Mouse (Mus musculus): ENCODE data around the gene Atp11a. TPM values are rescaled to one million over a fixed set of nuclear protein-coding genes. Genes with fewer than 3 reads are reported as not detected.

The Atp11a gene
- 10.4 and 11.2 TPM in 2 replicates for polyA plus RNA-seq (2015; fragmentation: Nextera tagmentation; extraction: Ambion mirVana)

GRCm38 (mm10) chr8:12756391-12757157 lies at the start of gene Atp11a:
Gene Atp11a, plus strand, starts transcription at chr8:12757014.
- Histone ChIP-seq H3K4me1 (peaks cover 56% of the 10 kb centered on the region), H3K27ac (replicated peaks) (peak within 1 kb of the TSS; percentile 82), H3K4me3 (peak within 1 kb of the TSS; percentile 93), H3K9ac (peak within 1 kb of the TSS; percentile 95), H3K9me3 (no peaks in the 10 kb centered on the region), H3K36me3 (no peaks in the 10 kb centered on the region; the same call in 1 of the 2 replicates), H3K27me3 (replicated peaks) (no peaks in the 10 kb centered on the region), H3K4me2 (peak within 1 kb of the TSS; percentile 91)
- 4% methylated on average over 11 of the region's 62 CpGs for WGBS
- ATAC-seq (ENCODE audit: extremely low read depth, insufficient number of reproducible peaks, low FRiP score, low TSS enrichment): peak; percentile 59

DNA sequence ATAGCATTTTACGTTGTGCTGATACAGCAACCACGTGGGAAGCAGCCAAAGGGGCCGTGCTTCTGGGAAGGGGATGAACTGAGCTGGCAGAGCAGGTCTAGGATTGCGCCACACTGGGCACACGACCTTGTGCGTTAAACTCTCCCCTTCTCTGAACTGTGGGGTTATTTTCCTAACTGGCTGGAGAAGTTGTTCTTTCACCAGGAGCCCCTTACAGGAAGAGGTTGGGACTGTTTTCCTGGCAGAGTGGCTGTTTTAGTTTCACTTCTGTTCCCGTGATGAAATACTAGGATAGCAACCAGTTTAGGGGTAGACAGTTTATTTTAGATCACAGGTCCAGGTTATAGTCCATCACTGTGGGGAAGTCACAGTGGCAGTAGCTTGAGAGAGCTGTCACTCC lies 45.2 kb upstream of the Atp11a start:
- H3K9ac ChIP-seq: no peak overlapping the region
- no peak overlapping the region for H3K4me3 ChIP-seq
- H3K4me2 ChIP-seq: no peak overlapping the region
- H3K27ac ChIP-seq (replicated peaks): no peak overlapping the region
- WGBS: 68% methylated on average over 7 of the region's 7 CpGs
- ATAC-seq (ENCODE audit: extremely low read depth, insufficient number of reproducible peaks, low FRiP score, low TSS enrichment): no peak
- H3K9me3 ChIP-seq: no peaks in the 10 kb centered on the region
- no peaks in the 10 kb centered on the region for H3K36me3 ChIP-seq
- H3K4me1 ChIP-seq: peaks cover 7% of the 10 kb centered on the region
- no peaks in the 10 kb centered on the region for H3K27me3 ChIP-seq (replicated peaks)

GRCm38 (mm10) chr8:12715861-12716585 lies 40.8 kb upstream of the Atp11a start:
- no peak overlapping the region for H3K27ac ChIP-seq (replicated peaks)
- no peak for ATAC-seq (ENCODE audit: extremely low read depth, insufficient number of reproducible peaks, low FRiP score, low TSS enrichment)
- H3K4me2 ChIP-seq: no peak overlapping the region
- H3K36me3 ChIP-seq: no peaks in the 10 kb centered on the region
- no peak overlapping the region for H3K9ac ChIP-seq
- H3K4me3 ChIP-seq: no peak overlapping the region
- H3K27me3 ChIP-seq (replicated peaks): no peaks in the 10 kb centered on the region
- WGBS: 74% methylated on average over 18 of the region's 18 CpGs
- H3K9me3 ChIP-seq: no peaks in the 10 kb centered on the region
- H3K4me1 ChIP-seq: no peaks in the 10 kb centered on the region

DNA sequence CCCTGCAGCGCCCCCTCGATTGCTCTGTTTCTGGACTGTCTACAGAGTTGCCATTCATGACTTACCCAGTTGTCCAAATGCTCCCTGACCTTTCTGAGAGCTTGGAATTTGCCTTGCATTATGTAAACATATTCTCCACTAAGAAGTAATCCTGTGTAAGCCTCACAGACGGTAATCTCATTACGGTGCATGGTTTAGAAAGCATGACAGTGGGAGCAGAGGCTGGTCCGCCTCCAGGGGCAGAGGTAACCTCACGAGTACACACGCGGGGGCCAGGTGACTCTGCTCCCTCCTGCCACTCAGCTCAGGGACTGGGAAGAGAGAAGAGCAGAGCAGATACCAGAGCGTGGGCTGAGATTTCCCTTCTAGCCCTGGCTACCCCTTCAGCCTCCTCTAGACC lies 37.7 kb upstream of the Atp11a start:
- no peak overlapping the region for H3K4me2 ChIP-seq

DNA sequence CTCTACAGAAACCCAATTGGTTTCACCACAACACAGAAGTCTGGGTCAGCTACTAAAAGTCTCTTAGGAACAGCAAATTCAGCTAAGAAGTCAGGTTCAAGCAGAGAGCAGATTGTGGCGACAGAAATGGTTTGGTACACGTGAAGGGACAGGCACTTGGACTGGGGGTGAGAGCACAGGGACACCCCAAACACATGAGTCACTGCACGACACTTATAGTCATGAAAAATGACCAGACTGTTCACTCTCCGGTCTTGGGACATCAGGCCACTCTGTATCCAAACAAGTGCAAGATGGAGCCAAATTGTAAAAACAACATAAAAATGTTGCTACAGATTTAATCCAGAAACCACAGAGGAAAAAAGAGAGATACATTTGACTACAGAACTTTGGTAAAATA lies 28.2 kb upstream of the Atp11a start:
- WGBS: 71% methylated on average over 4 of the region's 4 CpGs
- Histone ChIP-seq H3K4me3 (no peak overlapping the region), H3K9me3 (no peaks in the 10 kb centered on the region), H3K9ac (no peak overlapping the region), H3K27me3 (replicated peaks) (no peaks in the 10 kb centered on the region), H3K36me3 (no peaks in the 10 kb centered on the region), H3K27ac (replicated peaks) (no peak overlapping the region), H3K4me1 (no peaks in the 10 kb centered on the region), H3K4me2 (no peak overlapping the region)
- no peak for ATAC-seq (ENCODE audit: extremely low read depth, insufficient number of reproducible peaks, low FRiP score, low TSS enrichment)

More for the DNA sequence above, 37.7 kb upstream of the Atp11a start:
- H3K9me3 ChIP-seq: no peaks in the 10 kb centered on the region
- WGBS: 63% methylated on average over 9 of the region's 9 CpGs
- H3K27ac ChIP-seq (replicated peaks): no peak overlapping the region
- no peaks in the 10 kb centered on the region for H3K4me1 ChIP-seq
- no peaks in the 10 kb centered on the region for H3K27me3 ChIP-seq (replicated peaks)
- H3K9ac ChIP-seq: no peak overlapping the region
- no peaks in the 10 kb centered on the region for H3K36me3 ChIP-seq
- ATAC-seq (ENCODE audit: extremely low read depth, insufficient number of reproducible peaks, low FRiP score, low TSS enrichment): no peak
- no peak overlapping the region for H3K4me3 ChIP-seq

DNA sequence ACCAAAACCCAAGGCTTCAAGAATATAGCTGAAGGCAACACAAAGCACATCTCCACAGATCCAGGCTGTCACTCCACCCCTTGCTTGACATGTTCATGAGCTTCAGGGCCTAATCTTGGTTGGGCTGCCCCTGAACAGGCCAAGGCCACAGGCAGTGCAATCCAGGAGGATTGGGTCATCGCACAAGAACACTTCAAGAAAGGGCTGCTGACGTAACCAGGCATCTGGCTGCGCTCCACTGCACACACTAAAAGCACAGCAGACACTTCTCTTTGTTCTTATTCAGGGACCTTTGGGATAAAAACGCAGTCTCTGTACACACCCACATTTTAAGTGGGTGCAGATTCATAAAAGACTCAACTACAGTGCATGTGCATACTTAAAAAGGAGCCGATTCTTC lies 26.0 kb upstream of the Atp11a start:
- no peak for ATAC-seq (ENCODE audit: extremely low read depth, insufficient number of reproducible peaks, low FRiP score, low TSS enrichment)

GRCm38 (mm10) chr8:12732431-12732830 lies 24.4 kb upstream of the Atp11a start:
- H3K9me3 ChIP-seq: no peaks in the 10 kb centered on the region
- no peak overlapping the region for H3K4me2 ChIP-seq
- no peak overlapping the region for H3K4me3 ChIP-seq
- no peaks in the 10 kb centered on the region for H3K4me1 ChIP-seq
- no peak overlapping the region for H3K27ac ChIP-seq (replicated peaks)
- H3K9ac ChIP-seq: no peak overlapping the region
- no peak for ATAC-seq (ENCODE audit: extremely low read depth, insufficient number of reproducible peaks, low FRiP score, low TSS enrichment)
- 76% methylated on average over 6 of the region's 6 CpGs for WGBS
- H3K27me3 ChIP-seq (replicated peaks): no peaks in the 10 kb centered on the region
- no peaks in the 10 kb centered on the region for H3K36me3 ChIP-seq

More for the DNA sequence above, 26.0 kb upstream of the Atp11a start:
- Histone ChIP-seq H3K27me3 (replicated peaks) (no peaks in the 10 kb centered on the region), H3K36me3 (no peaks in the 10 kb centered on the region), H3K27ac (replicated peaks) (no peak overlapping the region), H3K4me2 (no peak overlapping the region), H3K4me3 (no peak overlapping the region), H3K4me1 (no peaks in the 10 kb centered on the region), H3K9me3 (no peaks in the 10 kb centered on the region), H3K9ac (no peak overlapping the region)
- WGBS: 65% methylated on average over 5 of the region's 5 CpGs

DNA sequence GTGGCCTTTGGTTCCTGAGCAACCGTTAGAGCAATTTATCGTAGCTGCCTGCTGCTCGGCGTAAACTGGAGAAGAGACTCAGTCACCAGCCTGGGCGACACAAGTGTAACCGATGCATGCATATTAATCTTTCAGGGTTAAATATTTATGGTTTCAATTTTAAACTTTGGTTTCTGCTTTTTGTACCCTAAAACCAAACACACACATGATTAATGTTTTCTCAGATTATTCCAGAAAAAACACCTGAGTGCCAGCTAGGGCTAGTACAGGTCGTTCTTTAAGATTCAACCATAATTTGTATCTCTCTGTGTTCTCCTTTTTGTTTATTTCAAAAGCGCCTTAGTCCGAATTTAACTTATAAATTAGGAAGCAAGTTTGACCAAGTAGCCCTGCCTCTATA lies 17.7 kb upstream of the Atp11a start:
- no peak for ATAC-seq (ENCODE audit: extremely low read depth, insufficient number of reproducible peaks, low FRiP score, low TSS enrichment)
- Histone ChIP-seq H3K4me2 (no peak overlapping the region), H3K27ac (replicated peaks) (no peak overlapping the region), H3K36me3 (no peaks in the 10 kb centered on the region), H3K9ac (no peak overlapping the region), H3K4me1 (no peaks in the 10 kb centered on the region), H3K9me3 (no peaks in the 10 kb centered on the region), H3K27me3 (replicated peaks) (peaks cover 4% of the 10 kb centered on the region; the same call in 1 of the 2 replicates), H3K4me3 (no peak overlapping the region)
- WGBS: 77% methylated on average over 9 of the region's 9 CpGs

- no peak overlapping the region for H3K9ac ChIP-seq
- WGBS: 67% methylated on average over 4 of the region's 4 CpGs
- no peak for ATAC-seq (ENCODE audit: extremely low read depth, insufficient number of reproducible peaks, low FRiP score, low TSS enrichment)
These were observed 13.4 kb upstream of the Atp11a start for GRCm38 (mm10) chr8:12743390-12743789.

DNA sequence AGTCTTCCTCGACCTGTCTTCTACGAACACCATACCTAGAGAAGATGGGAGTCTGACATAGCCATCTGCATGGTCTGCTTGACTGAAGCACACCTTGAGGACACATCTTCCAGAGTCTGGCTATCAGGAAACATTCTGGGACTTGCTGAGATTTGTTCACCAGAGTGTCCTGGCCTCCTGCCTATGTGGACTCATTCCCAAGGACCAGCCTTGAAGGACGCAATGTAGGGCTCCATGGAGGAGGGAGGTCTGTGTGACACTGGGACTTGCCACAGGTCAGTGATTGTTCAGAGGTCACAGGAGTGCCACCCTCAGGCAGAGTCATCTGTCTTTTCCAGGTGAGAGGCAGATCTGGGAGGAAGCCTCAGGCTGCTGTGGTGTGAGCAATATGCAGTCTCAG lies 8.6 kb upstream of the Atp11a start:
- Histone ChIP-seq H3K36me3 (no peaks in the 10 kb centered on the region), H3K4me2 (no peak overlapping the region)
- WGBS: 85% methylated on average over 3 of the region's 3 CpGs

More at GRCm38 (mm10) chr8:12743390-12743789, 13.4 kb upstream of the Atp11a start:
- H3K9me3 ChIP-seq: 0 out of 2 replicates have a peak, but pooled peaks cover 8% of the 10 kb centered on the region
- H3K27me3 ChIP-seq (replicated peaks): no peaks in the 10 kb centered on the region; the same call in 1 of the 2 replicates
- no peak overlapping the region for H3K27ac ChIP-seq (replicated peaks)
- H3K4me2 ChIP-seq: no peak overlapping the region
- H3K4me1 ChIP-seq: no peaks in the 10 kb centered on the region
- no peak overlapping the region for H3K4me3 ChIP-seq
- H3K36me3 ChIP-seq: no peaks in the 10 kb centered on the region

DNA sequence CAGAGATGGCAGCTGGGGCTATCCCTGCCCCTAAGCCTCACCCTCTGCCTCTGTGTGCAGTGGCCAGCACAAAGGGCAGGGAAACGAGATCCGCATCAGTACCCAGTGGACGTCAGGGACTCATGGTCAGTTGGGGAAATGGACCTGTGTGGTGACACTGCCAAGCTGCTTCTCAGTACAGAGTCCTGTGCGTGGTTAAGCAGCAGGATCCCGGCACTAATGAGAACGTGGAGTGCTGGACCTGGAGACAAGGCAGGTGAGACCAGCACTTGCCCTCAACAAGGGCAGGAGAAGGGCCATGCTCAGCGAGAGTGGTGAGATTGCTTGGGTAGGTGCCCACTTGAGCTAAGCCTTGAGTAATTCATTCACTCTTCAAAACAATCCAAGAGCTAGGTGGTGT lies 7.7 kb upstream of the Atp11a start:
- H3K27me3 ChIP-seq (replicated peaks): no peaks in the 10 kb centered on the region
- H3K36me3 ChIP-seq: no peaks in the 10 kb centered on the region
- no peak for ATAC-seq (ENCODE audit: extremely low read depth, insufficient number of reproducible peaks, low FRiP score, low TSS enrichment)
- WGBS: 80% methylated on average over 7 of the region's 7 CpGs
- H3K4me2 ChIP-seq: no peak overlapping the region
- H3K27ac ChIP-seq (replicated peaks): no peak overlapping the region
- 0 out of 2 replicates have a peak, but pooled peaks cover 8% of the 10 kb centered on the region for H3K9me3 ChIP-seq
- no peaks in the 10 kb centered on the region for H3K4me1 ChIP-seq
- H3K4me3 ChIP-seq: no peak overlapping the region
- no peak overlapping the region for H3K9ac ChIP-seq

More for the DNA sequence above, 8.6 kb upstream of the Atp11a start:
- no peaks in the 10 kb centered on the region for H3K4me1 ChIP-seq
- no peak overlapping the region for H3K27ac ChIP-seq (replicated peaks)
- H3K27me3 ChIP-seq (replicated peaks): no peaks in the 10 kb centered on the region
- H3K9ac ChIP-seq: no peak overlapping the region
- no peak for ATAC-seq (ENCODE audit: extremely low read depth, insufficient number of reproducible peaks, low FRiP score, low TSS enrichment)
- 0 out of 2 replicates have a peak, but pooled peaks cover 8% of the 10 kb centered on the region for H3K9me3 ChIP-seq
- no peak overlapping the region for H3K4me3 ChIP-seq

Measured in heart, embryonic 13.5 days (tissue).